Mouse (Mus musculus): ENCODE measurements at regions not wholly inside any gene's neighbourhood (a gene's known extent, or its start where the extent isn't known, plus 50 kb on each side); places are given as distances from the start of the nearest gene placed in this dataset.
A peak's percentile ranks its signal among the peaks of the same experiment; 100 is the strongest.

GRCm38 (mm10) chrX:23136710-23137109 is 228.2 kb downstream of the Klhl13 start:
- intact Hi-C loops (cut with DNase I): no loop called here
- DNase-seq (ENCODE audit: low spot score in 2 of 2): no peak

- intact Hi-C loops (cut with DNase I): no loop called here
Measured at GRCm38 (mm10) chrX:23095867-23096266, 269.0 kb downstream of the Klhl13 start.

GRCm38 (mm10) chrX:23092774-23093173 is 272.1 kb downstream of the Klhl13 start:
- no peak for DNase-seq (ENCODE audit: low spot score in 2 of 2)
- intact Hi-C loops (cut with DNase I): no loop called here

More at GRCm38 (mm10) chrX:23095867-23096266, 269.0 kb downstream of the Klhl13 start:
- no peak for DNase-seq (ENCODE audit: low spot score in 2 of 2)

GRCm38 (mm10) chrX:23066432-23066831 is 298.4 kb downstream of the Klhl13 start:
- intact Hi-C loops (cut with DNase I): no loop called here
- DNase-seq (ENCODE audit: low spot score in 2 of 2): no peak

- intact Hi-C loops (cut with DNase I): no loop called here
- DNase-seq (ENCODE audit: low spot score in 2 of 2): peak; percentile 5 to 6
Measured at GRCm38 (mm10) chrX:23027622-23028021, 337.3 kb downstream of the Klhl13 start.

- peak; percentile 3 to 5 for DNase-seq (ENCODE audit: low spot score in 2 of 2)
- intact Hi-C loops (cut with DNase I): no loop called here
Measured at GRCm38 (mm10) chrX:23015562-23015961, 349.3 kb downstream of the Klhl13 start.

GRCm38 (mm10) chrX:23015118-23015517 is 349.8 kb downstream of the Klhl13 start:
- intact Hi-C loops (cut with DNase I): no loop called here

More at GRCm38 (mm10) chrX:23015118-23015517, 349.8 kb downstream of the Klhl13 start:
- DNase-seq (ENCODE audit: low spot score in 2 of 2): no peak
